Mouse (Mus musculus): ENCODE measurements around the gene Trem3.

Gene Trem3

DNA sequence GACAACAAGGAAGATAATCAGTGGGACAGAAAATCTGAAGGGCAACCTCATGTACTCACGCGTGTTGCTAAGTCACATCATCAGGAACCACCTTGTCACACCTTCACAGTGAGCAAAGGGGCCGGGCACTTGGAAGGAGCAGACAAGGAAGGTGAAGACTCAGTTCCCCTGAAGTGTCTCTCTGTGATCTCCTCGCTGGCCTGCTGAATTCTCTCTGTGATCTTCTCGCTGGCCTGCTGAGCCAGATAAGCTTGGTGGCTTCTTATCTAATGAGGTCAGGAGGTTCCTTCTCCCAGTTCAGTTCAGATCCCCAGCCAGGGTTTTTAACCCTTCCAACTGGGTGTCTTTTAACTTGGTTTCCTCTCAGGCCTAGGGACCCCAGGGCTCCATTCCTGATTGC lies 24.6 kb downstream of the Trem3 start:
- no peak for DNase-seq (ENCODE audit: low spot score)

DNA sequence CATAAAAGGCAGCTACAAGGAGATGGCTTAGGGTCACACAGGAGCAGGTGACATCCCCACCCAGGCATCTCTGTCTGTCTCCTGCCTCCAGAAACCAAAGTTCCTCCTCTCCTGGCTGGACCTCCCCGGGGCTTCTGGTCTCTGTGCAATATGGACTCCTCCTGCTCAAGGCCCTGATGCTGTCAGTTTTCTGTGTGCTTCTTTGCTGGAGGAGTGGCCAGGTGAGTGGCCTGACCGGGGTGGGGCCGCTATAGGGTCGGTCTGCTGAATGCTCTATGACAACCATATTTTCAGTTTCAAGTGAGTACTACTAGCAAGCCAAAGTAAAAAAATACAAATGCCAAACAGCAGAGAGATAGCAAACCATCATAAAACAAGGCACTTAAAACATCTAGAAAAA lies 25.0 kb downstream of the Trem3 start:
- DNase-seq (ENCODE audit: low spot score) = no peak

DNA sequence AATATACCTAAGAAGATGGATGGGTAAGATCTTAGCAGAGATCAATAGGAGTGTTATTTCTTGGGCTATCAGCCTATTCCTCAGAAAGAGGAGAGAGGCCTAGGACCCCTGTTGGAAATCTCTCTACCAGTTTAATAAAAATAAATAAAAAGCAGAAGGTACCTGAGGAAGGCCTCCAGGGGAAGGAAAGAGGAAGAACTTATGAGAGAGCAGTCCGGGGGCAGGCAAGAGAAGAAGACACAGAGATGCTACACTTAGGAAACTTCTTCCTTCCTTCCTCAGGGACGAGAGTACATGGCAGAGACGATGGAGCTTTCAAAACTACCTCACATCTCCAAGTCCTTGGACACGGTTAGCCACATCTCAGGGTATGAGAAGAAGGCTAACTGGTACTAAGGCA lies 26.5 kb downstream of the Trem3 start:
- DNase-seq (ENCODE audit: low spot score) = no peak

DNA sequence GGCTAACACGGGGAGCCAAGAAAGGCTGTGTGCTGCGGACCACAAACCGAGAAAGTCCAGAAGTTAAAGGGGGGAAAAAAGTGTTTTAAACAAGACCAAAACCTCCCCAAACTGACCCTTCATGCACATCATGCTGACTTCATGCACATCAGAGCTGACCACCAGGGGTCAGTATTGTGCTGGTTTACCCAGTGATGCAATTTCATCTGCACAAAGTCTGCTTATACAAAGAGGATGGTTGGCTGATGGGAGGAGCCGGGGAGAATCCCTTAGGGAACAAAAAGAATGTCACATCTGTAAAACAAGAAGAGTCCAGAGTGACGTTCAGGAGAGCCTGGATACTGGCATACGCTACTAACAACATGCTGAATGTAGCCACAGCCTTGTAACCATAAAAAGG lies 27.3 kb downstream of the Trem3 start:
- DNase-seq (ENCODE audit: low spot score) = peak; percentile 85

DNA sequence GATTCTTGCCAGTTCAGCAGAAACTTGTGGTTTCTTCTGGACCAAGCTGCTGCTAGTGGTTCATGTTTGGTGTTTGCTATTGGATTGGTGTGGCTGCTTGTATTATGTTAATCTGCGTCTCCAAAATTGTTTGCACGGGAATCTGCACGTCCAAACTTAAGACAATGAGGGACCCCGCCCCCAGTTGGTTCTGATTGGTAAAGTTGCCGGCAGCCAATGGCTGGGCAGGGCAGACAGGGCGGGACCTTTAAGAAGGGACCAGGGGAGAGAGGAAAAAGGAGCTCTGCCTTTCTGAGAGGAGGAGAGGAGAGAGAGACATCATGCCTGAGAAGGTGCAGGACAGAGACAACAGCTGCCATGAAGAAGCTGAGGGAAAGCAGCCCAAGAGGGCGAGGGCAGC lies 28.2 kb downstream of the Trem3 start:
- no peak for DNase-seq (ENCODE audit: low spot score)

DNA sequence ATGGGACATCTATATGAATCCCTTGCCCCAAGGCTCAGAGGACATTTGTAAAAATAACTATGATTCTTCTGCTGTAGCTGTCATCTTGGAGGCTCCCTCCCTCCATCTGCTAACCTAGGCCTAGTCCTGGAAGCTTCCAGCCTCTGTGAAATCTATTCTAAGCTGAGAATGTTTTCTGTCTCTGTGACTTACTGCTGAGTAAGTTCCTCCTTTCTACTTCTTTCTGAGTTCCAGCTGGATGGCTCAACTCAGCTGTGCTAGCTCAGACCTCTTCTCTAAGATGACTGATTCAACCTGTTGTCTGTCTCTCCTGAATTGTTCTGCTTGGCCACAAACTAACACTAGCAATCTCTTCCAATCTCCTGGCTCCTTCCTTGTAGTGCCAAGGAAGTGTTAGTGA lies 30.8 kb downstream of the Trem3 start:
- DNase-seq (ENCODE audit: low spot score) = no peak

DNA sequence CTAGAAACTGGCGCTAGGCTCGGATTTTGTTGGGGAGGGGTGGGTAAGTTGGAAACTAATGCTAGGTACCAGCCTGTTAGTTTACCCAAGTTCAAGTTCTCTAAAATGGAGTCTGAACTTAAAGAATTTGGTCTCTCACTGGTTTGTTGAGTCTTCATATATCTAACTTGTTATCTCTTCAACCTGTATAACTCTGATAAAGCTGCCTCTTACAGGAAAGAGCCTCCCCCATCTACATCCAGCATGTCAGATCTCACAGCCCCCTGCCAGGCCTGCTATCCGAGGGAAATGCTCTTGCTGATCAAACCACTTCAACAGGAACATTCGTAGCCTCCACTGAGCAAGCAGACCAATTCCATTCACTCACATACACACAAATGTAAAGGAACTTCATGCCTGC lies 31.4 kb downstream of the Trem3 start:
- no peak for DNase-seq (ENCODE audit: low spot score)

DNA sequence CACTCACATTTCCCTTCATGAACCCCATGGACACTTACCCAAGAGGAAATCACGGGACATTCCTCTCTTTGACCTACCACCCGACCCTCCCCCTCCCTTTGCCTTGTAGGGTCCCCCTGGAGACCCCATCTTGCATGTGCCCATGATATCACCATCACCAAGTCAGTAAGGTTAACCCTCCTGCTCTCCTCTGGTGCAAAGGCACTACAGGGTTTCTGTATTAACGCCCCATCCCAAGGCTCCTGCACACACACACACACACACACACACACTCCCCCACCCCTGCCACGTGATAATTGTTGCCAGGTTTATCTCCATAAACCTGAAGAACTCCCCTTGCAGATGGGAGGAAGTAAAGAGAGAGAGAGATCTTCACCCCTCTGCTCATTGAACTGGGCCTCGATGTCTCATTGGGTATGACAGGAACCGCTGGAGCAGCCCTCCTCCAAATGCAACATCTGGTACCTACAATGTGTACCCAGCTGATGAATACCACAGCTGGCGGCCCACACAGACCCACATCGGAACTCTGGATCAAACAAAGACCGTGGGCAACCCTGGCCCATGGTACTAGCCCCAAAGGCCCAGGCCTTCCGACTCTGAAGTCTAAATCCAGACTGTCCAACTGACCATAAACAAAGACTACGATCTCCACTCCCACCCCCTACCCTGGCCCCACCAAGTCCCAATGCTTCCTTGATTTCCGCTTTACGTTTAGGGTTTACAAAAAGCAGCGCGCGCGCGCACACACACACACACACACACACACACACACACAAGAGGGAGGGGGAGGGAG lies 33.6 kb downstream of the Trem3 start:
- DNase-seq (ENCODE audit: low spot score) = no peak

DNA sequence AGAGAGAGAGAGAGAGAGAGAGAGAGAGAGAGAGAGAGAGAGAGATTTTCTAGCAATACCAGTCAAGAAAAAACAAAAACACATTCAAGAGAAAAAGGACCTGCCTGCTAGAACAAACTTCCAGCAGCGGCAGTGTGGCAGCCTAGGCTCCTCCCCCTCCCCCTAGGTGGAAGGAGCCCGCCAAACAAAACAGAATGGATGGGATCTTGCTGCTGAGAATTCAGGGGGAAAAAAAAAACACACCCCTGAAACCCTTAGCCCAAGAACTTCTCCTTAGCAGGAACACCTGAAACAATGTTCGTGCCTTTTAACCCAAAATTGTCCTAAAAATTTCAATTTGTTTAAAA lies 34.1 kb downstream of the Trem3 start:
- DNase-seq (ENCODE audit: low spot score) = no peak

DNA sequence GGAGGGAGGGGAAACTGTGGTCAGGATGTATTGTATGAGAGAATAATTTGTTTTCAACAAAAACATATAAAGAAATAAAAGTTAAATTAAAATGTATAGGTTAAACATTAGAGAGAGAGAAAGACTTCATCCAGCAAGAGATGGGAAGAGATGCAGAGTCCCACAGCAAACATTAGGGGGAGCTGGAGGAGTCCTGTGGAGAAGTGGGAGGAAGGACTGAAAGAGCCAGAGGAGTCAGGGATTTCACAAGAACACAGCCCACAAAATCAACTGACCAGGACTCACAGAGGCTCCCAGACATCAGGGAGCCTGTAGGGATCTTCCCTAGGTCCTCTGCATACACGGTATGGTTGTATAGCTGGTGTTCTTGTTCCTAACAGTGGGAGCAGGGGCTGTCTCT lies 39.2 kb downstream of the Trem3 start:
- DNase-seq (ENCODE audit: low spot score) = no peak

DNA sequence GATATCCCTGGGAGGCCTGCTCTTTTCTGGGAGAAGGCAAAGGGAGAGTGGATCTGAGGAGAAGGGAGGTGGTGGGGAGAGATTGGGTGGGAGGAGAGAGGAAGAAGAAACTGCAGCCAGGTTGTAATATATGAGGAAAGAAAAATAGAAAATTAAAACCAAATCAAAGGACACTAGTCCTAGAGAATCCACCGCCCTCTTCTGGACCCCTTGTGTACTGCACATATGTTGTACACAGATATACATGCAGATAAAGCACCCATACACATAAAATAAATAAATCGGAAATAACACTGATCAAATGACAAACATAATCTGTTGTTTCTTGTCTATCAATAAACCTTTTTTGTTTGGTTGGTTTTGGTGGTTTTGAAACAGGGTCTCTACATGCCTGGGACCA lies 39.7 kb downstream of the Trem3 start:
- no peak for DNase-seq (ENCODE audit: low spot score)

DNA sequence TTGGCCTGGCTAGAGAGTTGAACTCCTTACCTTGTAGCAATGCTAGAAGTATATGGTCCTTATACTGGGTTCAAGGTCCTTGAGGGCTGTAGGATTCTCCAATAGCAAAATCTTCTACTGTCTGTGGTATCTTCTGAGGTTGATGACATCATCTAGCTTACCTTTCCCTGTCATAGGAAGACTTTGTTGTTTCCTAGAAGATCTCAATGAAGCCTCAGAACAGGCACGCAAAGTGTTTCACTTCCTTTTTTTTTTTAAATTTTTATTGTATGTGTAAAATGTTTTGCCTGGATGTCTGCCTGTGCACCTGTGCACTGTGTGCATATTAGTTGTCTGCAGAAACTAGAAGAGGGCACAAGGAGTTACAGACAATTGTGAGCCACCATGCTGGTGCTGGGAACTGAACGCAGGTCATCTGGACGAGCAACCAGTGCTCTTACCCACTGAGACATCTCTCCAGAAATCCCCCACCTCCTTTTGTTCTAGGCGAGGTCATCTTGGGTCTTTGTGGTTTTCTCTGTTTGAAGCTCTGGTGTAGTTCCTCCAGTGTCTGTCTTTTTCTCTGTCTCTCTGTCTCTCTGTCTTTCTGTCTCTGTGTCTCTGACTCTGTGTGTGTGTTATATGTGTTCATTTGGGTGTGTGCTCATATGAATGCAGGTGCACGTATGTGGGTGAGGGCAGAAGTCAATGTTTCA lies 46.1 kb downstream of the Trem3 start:
- no peak for DNase-seq (ENCODE audit: low spot score)

DNA sequence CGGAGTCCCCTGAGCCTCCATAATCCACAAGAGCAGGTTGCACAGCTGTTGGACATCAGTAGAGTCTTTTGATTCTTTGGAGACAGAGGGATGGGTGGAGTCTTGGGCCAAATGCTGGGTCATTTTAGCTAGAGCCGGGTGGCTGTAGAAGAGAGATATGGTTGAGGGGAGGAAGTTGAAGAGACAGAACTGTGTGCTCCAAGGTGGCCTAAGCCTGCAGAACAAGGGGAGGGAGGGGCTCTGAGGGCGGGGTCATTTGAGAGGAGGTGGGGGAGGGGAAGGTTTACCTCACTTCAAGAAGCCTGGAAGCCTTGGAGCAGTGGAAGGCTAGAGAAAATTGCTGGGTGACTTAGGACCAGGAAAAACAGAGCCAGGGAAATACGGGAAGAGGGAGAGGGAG lies 51.6 kb downstream of the Trem3 start, which contains the start of gene Treml2:
Treml2 (plus strand) TSS at position 296 of the 400 bp plus-strand sequence.
- DNase-seq (ENCODE audit: low spot score) = no peak

DNA sequence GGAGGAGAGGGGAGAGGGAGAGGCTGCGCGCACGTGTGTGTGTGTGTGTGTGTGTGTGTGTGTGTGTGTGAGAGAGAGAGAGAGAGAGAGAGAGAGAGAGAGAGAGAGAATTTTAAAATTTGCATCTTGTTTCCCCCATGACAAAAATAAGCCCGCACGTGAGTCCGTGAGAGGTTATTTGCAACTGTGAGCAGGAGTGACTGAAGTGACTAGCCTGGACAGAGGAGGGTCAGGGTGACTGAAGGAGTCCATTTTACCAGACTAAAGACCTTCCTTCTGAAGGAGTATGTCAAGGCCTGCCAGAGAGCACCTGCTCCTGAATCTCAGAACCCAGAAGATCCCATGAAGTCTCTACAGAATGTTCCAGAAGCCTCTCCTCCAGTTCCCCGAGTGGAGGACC lies 52.2 kb downstream of the Trem3 start:
- no peak for DNase-seq (ENCODE audit: low spot score)

DNA sequence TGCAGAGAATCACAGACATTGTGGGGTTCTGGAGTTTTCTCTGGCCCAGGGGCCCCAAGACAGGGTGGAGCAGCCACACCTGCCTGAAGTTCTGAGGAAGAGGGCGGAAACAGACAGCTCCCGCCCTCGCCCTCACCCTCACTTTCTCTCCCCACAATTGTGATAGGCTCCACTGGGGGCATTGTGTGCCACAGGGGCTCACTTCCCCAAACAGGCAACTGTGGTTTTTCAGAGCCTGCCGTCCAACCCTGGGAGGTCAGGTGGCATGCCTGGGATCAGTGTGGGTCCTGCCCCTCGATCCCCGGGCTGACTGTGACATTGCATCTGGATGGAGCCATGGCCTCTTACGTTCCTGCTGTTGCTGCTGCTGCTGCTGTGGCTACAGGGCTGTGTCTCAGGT lies 52.6 kb downstream of the Trem3 start:
- no peak for DNase-seq (ENCODE audit: low spot score)

DNA sequence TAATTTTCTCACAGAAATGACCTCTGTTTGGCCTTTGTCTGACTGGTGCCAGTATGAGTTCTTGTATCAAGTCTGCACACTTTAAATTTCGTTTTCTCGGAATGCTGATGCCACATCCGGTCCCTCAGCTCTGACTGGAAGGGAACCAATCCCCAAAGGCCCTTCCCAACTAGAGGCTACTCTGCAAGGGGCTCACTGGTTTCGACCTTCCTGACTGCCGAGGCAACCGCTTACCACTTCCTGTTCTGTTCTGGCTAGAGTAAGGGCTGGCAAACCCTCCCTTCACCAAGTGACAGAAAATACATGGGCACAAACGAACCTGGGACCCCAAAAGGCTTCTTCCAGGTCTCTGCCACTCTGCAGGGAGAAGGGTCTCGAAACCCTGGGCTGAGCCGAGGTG lies 53.3 kb downstream of the Trem3 start:
- DNase-seq (ENCODE audit: low spot score) = no peak

DNA sequence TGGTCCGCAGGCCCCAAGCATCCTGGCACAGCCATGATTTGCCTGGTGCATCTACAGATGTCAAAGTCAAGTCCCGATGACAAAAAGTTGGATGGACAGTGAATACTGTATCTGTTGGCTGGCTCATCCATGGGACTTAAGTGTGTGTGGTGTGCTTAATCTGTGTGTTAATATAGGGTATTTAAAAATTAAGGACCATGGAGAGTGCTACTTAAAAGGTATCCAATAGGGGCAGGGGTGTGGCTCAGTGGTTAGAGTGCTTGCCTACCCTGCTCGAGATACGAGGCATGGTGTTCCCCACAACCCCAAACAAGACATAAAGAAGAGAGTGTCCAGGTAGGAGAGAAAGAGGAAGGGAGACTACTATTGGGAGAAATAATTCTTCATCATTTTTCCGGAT lies 54.2 kb downstream of the Trem3 start:
- DNase-seq (ENCODE audit: low spot score) = no peak
